Mouse (Mus musculus) E14TG2a.4 (cell line): ENCODE data around the gene 2900026A02Rik.

ENCODE experiments used
- CTCF ChIP-seq: conservative IDR thresholded peaks from 2 replicates; pipeline ENCODE4 v1.5.1; 2014; ENCODE audit warnings: low read length
- NANOG ChIP-seq: IDR thresholded peaks from 2 replicates; pipeline ENCODE4 v1.6.1; 2014; ENCODE audit warnings: borderline replicate concordance, low read length, mixed read lengths
- POU5F1 ChIP-seq: IDR thresholded peaks from 2 replicates; pipeline ENCODE4 v1.6.1; 2014; ENCODE audit warnings: low read length, borderline replicate concordance

GRCm38 (mm10) chr5:113191901-113192300 is 29.1 kb downstream of the 2900026A02Rik start:
- TF ChIP-seq CTCF (no peak), NANOG (no peak), POU5F1 (no peak)
